Mouse (Mus musculus) gastrocnemius, postnatal 10 days (tissue): ENCODE data around the gene Akt3. TPM values are rescaled to one million over a fixed set of nuclear protein-coding genes. Genes with fewer than 3 reads are reported as not detected.

Experiments
- DNase-seq: peaks from one replicate; pipeline ENCODE4 v3.0.0; 2021; ENCODE audit warnings: mixed read lengths
- total RNA-seq, 2 experiments: library from RNA; stranded (reverse); gene quantifications; 2 replicates each; pipeline ENCODE4 v1.2.3; 2021

The Akt3 gene
- total RNA-seq, 2 experiments from 2014 or later = 19.2 to 24.3 TPM

- DNase-seq = no peak
These were observed 247.2 kb downstream of the Akt3 start for GRCm38 (mm10) chr1:177010607-177011302.

DNA sequence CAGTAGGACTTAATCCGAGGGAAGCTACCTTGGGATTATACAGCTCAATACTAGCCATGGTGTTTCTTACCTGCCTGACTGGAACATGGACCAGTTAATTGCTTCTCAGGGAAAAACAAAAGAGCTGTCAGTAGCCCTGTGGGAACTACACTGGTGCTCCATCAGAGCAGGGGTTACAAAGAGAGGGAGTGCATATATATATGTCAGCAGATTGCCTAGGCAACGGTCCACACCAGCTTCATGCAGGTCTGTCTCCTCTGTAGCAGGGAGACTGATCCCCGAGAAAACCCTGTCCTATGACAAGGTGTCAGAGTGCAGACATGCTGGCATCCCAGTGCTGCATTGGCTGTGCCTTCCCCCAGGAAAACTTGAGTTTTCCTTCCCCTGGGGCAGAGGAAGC, 248.0 kb downstream of the Akt3 start:
- DNase-seq = no peak

DNA sequence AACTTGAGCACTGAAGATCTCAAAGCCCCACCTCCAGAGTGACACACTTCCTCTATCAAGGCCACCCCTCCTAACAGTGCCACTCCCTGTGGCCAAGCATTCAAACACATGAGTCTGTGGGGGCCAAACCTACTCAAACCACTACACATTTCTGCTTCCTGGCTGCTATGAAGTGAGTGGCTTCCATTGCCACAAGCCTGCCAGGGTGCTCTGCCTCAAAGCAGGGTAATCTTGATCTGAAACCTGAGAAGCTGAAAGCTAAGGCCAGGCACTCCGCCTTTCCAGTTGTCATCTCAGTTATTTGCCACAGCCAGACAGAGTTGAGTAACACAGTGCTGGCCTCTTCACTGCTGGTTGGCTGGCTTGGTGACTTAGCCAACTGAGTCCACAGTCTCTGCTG, 249.2 kb downstream of the Akt3 start:
- no peak for DNase-seq

- DNase-seq = no peak
These were observed 250.6 kb downstream of the Akt3 start for GRCm38 (mm10) chr1:177007405-177007804.

- DNase-seq = no peak
These were observed 253.8 kb downstream of the Akt3 start for GRCm38 (mm10) chr1:177004041-177004741.

- no peak for DNase-seq
These were observed 255.1 kb downstream of the Akt3 start for GRCm38 (mm10) chr1:177002951-177003350.

- no peak for DNase-seq
These were observed 259.0 kb downstream of the Akt3 start for GRCm38 (mm10) chr1:176999011-176999410.

DNA sequence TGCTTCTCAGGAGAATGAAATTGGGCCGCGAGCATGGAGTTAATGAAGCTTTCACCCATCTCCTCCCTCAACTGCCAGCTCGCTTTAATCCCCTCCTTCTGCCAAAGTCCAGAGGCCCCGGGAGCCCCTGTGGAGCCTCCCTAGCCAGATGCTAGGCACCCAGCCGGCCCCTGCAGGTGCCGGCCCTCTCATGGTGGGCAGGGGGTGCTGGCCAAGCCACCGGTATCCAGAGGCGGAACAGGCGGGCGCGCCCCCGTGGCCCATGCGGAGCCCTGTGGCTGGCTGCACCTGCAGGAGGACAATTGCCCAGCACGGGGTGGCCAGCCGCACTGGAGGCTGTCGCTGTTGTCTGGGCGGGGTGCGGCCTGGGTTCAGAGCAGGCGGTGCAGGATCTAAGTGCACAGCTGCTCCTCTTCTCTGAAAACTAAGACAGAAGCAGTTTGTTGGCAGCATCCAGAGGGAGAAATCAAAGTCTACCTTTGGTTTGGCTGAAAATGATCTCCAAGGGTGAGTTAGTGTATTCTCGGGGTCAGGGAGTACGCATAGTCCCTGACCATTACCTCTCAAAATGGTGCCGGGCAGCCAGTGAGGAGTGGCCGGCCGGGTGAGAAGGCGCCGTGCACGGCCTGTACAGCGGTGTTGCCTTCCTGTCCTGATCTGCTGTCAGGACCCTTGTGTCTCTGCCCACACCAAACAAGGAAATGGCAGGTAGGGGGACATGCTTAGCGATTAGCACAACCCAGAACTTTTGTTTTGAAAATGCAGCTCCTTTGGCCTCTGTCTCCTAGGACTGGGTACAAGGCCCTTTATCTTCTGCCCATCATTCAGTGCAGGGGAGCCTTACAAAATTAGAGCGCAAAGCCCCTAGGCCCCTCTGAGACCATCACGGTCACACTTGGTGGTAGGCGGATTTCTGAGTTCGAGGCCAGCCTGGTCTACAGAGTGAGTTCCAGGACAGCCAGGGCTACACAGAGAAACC, 260.0 kb downstream of the Akt3 start:
- DNase-seq = no peak

DNA sequence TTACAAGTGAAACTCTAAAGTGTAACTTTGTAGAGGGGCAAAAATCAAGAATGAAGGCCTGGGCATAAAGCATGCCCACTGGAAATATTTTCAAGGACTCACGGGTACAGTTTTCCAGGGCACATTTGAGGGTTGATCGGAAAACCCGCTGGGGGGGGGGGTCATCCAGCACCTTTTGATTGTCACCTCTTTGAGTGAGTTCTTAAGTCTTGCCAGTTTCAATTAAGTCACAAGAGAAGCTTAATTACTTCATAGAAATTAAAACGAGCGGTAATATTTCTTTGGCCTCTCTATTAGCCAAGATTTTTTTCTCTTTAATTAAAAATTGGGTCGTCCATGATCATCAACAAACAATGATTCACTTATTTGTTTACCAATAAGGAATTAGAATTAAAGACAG, 260.7 kb downstream of the Akt3 start:
- no peak for DNase-seq

GRCm38 (mm10) chr1:176996630-176997201, 261.3 kb downstream of the Akt3 start:
- no peak for DNase-seq

- no peak for DNase-seq
These were observed 261.8 kb downstream of the Akt3 start for GRCm38 (mm10) chr1:176996166-176996565.

DNA sequence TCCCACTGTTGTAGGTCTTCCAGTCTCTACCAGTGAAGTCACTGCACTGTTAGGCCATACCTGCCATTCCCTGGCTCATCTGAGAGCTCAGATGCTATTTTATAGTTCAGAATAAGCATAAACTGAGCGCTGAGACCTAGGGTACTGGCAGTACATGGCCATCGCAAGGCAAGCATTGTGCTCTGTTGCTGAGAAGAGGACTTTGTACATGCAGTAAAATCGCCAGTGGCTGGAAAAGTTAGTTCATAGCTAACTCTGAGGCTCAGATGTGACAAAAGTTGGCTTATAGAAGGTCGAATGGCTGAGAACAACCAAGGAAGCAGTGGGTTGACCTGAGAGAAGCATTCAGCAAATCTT, 262.6 kb downstream of the Akt3 start:
- DNase-seq = no peak

GRCm38 (mm10) chr1:176994707-176995418, 263.1 kb downstream of the Akt3 start:
- no peak for DNase-seq

GRCm38 (mm10) chr1:176994087-176994486, 263.9 kb downstream of the Akt3 start:
- no peak for DNase-seq

DNA sequence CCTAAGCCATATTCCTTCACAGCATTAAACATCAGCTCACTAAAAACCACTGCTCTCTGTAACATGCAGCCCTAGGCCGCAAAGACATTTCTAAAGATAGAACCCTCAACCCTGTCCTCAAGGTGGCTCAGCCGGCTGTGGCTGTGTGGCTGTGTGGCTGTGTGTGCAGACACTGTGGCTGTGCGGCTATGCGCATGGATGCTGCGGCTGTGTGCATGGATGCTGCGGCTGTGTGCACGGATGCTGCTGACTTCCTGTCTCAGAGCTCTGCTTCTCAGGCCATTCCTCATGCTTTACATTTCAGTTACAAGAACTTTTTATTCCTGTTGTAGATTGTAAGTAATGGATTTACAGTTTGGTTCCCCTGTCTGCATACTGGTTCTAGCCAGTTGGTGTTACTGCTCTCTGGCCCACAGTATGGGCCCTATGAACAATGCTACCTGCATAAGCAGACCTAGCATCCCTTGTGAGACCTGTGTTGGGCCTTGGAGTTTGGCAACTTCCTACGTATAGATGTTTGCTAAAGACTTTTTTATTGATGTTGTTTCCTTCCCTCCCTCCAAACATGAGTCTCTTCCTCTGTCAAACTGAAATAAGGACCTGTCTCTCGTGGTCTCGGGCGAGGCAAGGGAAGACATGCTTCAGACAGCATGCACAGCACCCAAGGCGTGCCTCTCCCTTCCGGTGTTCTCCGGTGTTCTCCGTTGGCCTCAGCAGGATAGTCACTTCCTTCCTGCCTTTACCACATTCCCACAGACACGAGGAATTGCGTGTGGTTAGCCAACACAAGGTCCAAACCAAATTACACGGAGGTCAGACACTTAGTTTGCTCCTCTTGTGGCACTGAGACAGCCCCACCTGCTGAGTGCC, 264.6 kb downstream of the Akt3 start:
- DNase-seq = no peak

DNA sequence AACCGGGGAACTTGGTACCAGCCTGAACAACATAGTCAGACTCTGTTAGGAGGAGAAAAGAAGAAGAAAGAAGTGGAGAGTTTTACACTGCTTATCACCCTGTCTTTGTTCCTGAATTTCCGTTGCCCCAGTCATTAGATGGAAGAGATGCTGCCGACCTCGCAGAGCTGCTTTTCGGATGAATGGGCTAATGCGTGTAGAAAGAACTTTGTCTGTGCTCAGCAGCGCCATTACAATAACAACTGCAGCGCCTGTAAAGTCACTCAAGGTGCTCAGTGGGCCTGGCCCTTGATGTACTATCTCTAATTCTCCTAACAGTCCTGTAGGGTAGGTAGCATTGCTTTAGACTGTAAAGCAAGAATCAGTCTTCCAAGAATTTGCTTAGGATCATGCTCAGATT, 265.5 kb downstream of the Akt3 start:
- DNase-seq = no peak

DNA sequence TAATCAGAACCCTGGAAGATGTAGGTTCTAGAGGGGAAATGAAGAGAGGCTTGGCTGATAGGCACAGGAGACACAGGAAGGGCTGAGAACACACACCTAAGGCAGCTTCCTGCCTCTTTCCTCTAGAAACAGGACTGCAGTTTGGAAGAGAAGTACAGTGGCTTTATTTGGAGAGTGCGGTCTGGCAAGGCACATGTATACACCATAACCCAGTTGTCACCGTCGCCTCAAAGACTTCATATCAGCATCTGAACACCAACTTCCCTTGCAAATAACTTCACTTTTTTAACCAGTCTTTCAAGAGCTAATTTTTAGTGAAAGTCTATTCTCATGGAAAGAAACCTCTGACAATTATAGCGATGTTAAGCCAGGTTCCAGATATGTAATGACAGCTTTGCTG, 266.5 kb downstream of the Akt3 start:
- DNase-seq = no peak

DNA sequence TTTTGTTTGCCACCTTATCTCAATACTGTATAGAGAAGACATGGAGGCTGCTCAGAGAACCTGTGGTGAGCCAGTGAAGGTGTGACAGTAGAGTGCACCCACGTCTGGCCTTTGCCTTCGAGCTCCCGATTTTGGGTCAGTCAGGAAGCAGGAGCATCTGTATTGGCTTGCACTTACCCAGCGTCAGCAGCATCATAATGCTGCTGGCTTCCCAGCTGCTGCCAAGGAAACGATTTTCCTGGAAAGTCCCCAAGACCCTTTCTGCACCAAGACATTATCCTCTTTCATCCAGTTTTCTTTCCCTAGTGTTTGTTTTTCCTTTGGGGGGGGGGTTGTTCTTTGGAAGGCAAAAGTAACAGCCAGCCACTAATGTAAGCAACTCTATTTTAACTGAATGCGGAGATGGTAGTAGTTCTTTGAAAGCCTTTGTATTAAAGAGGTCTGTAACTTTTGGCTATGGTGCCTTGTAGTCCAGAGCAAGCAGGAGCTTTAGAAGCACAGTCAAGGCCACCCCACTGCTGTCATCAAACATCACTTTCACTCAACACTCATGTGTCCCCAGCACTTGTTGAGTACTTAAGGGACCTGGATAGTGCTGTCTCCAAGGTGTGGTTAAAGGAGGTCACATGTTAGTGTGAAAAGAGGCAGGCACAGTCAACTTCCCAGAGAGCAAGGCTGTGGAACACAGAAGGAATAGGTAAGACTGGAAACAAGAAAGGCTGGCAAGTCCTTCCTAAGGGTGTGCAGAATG, 270.8 kb downstream of the Akt3 start:
- no peak for DNase-seq

- DNase-seq = no peak
These were observed 271.7 kb downstream of the Akt3 start for GRCm38 (mm10) chr1:176986275-176986674.

- DNase-seq = no peak
These were observed 272.3 kb downstream of the Akt3 start for GRCm38 (mm10) chr1:176985691-176986090.
